Mouse (Mus musculus) kidney, adult 11 months (tissue): ENCODE results near the gene Aebp1.
A peak's percentile ranks its signal among the peaks of the same experiment; 100 is the strongest.

Experiments
- DNase-seq: peaks from one replicate; pipeline ENCODE4 v3.0.0; 2022

The Aebp1 gene

GRCm38 (mm10) chr11:5861678-5862393 lies at the start of gene Aebp1:
TSS of gene Aebp1 (plus strand) at chr11:5861947.
- peak; percentile 44 for DNase-seq

DNA sequence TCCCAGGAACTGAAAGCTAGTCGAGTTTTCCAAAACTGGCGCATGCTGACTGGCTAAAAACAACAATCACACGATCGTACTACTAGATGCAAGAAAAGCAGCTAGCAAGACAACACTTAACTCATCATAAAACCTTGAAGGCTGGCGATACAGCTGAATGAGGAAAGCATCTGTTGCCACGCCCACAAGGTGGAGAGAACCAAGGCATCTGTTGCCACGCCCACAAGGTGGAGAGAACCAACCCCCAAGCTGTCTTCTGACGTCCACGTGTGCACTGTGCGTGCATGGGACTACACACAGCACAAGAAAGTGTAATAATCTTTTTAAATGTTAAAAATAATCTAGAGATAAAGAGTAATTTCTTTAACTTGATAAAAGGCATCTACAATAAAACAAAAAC lies 48.4 kb upstream of the Aebp1 start:
- no peak for DNase-seq

GRCm38 (mm10) chr11:5819223-5819622 lies 42.5 kb upstream of the Aebp1 start:
- DNase-seq = no peak

- DNase-seq = no peak
Measured at GRCm38 (mm10) chr11:5825432-5825831, 36.3 kb upstream of the Aebp1 start.

- DNase-seq = no peak
Measured at GRCm38 (mm10) chr11:5827931-5828330, 33.8 kb upstream of the Aebp1 start.

DNA sequence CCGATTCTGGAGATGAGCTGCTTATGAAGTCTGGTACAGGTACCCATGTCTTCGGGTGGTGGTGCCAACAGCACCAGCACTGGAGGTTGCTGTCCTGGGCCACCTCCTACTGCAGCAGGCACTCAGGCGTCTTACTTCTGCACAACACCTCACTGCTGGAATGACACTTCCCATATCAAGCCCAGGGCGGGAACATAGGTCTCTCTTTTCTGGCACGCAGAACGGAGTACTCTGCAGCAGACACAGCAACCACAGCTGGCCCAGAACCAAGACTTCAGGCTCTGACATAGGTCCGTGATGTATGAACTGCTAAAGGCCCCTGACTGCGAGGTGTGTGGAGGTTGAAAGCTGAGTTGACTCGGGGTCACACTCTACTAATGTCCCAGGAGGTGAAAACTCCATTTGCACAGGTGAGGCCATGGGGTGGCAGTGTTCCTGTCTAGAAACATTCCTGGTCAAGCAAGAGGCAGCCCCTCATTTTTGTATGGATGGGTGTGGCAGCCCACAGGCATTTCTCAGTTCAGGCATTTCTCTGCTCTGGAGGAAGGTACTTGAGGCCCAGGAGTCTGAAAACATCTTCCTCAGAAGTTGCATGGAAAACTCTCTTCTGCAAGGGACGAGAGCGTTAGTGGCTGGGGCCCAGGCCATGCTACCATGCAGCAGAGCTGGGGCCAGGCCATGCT lies 33.1 kb upstream of the Aebp1 start:
- no peak for DNase-seq

GRCm38 (mm10) chr11:5829327-5829726 lies 32.4 kb upstream of the Aebp1 start:
- DNase-seq = no peak

DNA sequence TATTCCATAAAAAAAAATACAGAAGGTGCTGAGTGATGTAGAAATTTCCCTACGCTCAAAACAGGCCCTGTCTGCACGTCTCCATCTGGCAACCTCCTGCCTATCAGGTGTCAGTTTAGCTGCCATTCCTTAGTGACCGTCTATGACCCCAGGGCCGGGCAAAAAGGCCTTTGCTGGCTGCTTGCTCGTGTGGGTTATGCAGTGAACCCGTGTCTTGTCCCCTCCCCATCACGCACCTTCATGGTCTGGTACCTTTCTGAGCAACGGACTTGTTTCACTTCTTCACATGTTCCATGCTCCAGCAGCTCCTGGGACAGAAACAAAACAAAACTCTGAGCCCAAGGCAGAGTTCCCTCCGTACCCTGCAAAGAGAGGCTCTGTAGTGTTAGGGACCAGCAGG lies 27.2 kb upstream of the Aebp1 start:
- DNase-seq = no peak

DNA sequence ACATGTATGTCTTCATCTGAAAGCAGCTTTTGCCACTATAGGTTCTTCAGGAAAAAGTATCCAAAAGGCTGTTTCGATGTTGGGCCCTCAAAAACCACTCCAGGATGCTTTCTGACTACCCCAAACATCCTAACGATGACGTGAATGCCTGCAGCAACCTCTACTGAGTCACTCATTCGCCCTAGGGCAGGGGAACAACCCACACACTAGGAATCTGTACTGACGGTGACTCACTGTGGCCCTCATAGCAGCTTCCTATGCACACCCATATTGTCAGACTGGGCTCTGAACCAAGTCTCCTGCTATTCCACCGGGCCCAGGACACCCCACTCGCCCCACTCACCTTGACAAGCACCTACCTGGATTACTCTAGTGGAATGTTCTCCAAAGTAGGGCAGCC lies 26.7 kb upstream of the Aebp1 start:
- DNase-seq = no peak

DNA sequence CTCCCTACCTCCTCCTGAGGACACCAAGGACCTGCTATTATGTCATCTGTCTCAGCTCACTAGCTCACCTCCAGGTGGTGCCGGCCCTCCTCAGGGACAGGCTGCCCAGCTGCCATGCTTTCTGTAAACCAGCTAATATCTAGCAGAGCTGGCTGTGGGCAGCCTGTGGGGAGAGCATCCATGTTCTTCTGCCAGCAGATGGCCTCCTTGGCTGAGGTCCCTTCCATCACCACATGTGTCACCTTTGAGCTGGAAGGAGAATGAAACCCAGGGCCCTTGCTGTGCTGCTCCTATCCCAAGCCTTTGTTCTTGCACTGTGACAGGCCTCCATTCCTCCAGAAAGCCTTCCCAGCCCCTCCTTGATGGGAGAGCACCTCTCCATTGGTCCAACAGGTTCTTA lies 25.6 kb upstream of the Aebp1 start:
- peak; percentile 42 for DNase-seq

- peak; percentile 96 for DNase-seq
Measured at GRCm38 (mm10) chr11:5837251-5838246, 24.2 kb upstream of the Aebp1 start, which contains the start of gene Polm. TSS of gene Polm (minus strand) at chr11:5838016.

- DNase-seq = no peak
Measured at GRCm38 (mm10) chr11:5840346-5840745, 21.4 kb upstream of the Aebp1 start.

DNA sequence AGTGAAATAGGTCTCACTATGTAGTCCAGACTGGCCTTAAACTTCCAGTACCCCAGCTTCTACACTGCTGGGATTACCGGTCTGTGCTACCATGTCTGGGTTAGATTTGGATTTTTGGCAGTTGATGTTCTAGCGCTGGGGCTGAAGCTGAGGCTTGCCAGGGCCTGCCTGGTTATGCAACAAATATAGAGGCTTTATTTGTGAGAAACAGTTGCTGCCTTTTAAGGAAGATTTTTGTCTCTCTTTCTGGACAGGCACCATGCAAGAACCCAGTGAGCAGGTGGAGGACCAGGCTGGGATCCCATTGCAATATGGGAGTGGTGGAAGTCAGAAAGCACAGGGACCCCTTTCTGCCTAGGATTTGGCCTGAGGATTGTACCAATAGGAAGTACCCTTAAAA lies 20.0 kb upstream of the Aebp1 start:
- no peak for DNase-seq

- DNase-seq = no peak
Measured at GRCm38 (mm10) chr11:5843131-5843530, 18.6 kb upstream of the Aebp1 start.

DNA sequence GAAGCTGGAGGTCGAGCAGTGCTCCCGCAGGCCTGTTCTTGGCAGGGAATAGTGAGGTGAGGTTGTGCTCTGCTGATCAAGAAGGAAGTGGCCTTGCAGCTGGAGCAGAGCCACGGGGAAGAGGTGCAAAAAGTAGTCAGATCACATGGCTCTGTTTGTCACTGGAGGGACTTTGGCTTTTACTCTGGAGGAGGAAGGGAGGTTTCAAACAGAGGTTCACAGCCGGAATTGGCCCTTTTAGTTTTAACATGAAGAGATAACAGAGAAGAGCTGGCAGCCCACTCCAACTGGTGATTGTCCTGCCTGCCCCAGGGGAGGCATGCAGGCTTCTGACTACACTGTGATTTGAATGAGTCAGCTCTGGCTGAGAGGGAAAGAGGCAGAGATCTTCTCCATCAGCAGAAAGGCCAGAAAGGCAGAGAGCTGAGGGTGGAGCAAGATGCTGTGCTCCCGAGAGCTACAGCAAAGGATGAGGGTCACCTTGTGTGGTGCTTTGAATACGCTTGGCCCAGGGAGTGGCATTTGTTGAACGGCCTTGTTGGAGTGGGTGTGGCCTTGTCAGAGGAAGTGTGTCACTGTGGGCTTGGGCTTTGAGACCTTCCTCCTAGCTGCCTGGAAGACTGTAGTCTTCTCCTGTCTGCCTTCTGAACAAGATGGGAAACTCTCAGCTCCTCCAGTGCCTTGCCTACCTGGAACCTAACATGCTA lies 15.0 kb upstream of the Aebp1 start:
- peak; percentile 92 for DNase-seq

- peak; percentile 52 for DNase-seq
Measured at GRCm38 (mm10) chr11:5848741-5849140, 13.0 kb upstream of the Aebp1 start.

- DNase-seq = no peak
Measured at GRCm38 (mm10) chr11:5849316-5849715, 12.4 kb upstream of the Aebp1 start.

- no peak for DNase-seq
Measured at GRCm38 (mm10) chr11:5850452-5850851, 11.3 kb upstream of the Aebp1 start.

GRCm38 (mm10) chr11:5851021-5851736 lies 10.6 kb upstream of the Aebp1 start:
- DNase-seq = no peak

DNA sequence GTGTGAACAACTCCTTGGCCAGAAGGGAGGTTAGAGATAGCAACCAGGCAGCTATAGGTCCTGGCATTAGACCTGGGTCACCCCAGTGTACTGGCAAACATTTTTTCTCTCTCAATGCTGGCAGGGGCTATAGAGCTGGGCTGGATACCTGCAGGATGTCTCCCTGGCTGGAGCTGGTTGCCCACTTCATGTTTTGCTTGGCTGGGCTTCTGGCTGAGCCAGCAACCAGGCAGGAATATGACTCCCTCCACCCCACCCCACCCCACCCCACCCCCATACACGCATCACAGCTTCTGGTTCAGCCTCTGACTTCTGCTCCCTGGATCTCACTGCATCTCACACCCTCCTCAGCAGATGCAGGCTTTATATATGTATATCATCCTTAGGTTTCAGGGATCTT lies 9.4 kb upstream of the Aebp1 start:
- DNase-seq = no peak

DNA sequence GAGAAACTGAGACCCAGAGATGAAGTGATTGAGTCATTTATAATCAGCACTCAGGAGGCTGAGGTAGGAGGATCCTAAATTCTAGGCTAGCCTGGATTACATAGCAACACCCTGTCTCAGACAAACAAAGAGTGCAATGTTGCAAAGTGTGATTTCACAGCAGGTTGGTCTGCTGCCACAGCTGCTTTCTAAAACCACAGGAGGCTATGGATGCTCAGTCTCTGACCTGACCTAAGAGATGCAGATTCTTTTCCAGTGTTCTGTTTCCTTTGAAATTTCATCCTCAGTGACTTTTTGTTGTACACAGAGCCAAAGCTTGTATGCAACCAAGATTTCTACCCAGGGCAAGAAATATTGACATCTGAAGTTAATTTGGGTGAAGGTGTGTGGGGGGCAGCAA lies 6.3 kb upstream of the Aebp1 start:
- DNase-seq = no peak

- no peak for DNase-seq
Measured at GRCm38 (mm10) chr11:5855902-5856301, 5.8 kb upstream of the Aebp1 start.
